Mouse (Mus musculus) hindbrain, postnatal 0 days (tissue): Measurements from ENCODE around the gene Ahdc1. TPM values are rescaled to one million over a fixed set of nuclear protein-coding genes. Genes with fewer than 3 reads are reported as not detected.

Experiments used
- ATAC-seq: fragments of 200-750 bp; cut with Nextera tagmentation; 2 replicates; pipeline ENCODE4 v1.8.0; 2017; ENCODE audit warnings: mild to moderate bottlenecking, moderate TSS enrichment, moderate library complexity
- DNase-seq: peaks from one replicate; pipeline ENCODE4 v3.0.0-alpha.2; 2015; ENCODE audit warnings: low spot score
- H3K27ac ChIP-seq: fragments of 300-500 bp; sonication (generic); 2 replicates; pipeline ENCODE4 v1.5.1; 2014; ENCODE audit warnings: mild to moderate bottlenecking
- H3K27me3 ChIP-seq: fragments of 300-500 bp; sonication (generic); 2 replicates; pipeline ENCODE4 v1.6.1; 2014; ENCODE audit warnings: low read length, mixed read lengths; ENCODE audit not compliant: insufficient read depth
- H3K36me3 ChIP-seq: fragments of 300-500 bp; sonication (generic); 2 replicates; pipeline ENCODE4 v1.6.1; 2014; ENCODE audit warnings: low read length, mixed read lengths; ENCODE audit not compliant: insufficient read depth
- H3K4me1 ChIP-seq: fragments of 300-500 bp; sonication (generic); 2 replicates; pipeline ENCODE4 v1.6.1; 2014; ENCODE audit warnings: antibody characterized with exemption, low read length, mixed read lengths; ENCODE audit not compliant: insufficient read depth
- H3K4me2 ChIP-seq: fragments of 300-500 bp; sonication (generic); 2 replicates; pipeline ENCODE4 v1.6.1; 2014; ENCODE audit warnings: low read depth, mild to moderate bottlenecking, low read length, moderate library complexity, mixed read lengths
- H3K4me3 ChIP-seq: fragments of 300-500 bp; sonication (generic); 2 replicates; pipeline ENCODE4 v1.5.1; 2014; ENCODE audit warnings: low read length
- H3K9ac ChIP-seq: fragments of 300-500 bp; sonication (generic); replicated peaks from 2 replicates; pipeline ENCODE4 v1.6.1; 2014; ENCODE audit warnings: mild to moderate bottlenecking, low read length, moderate library complexity, mixed read lengths
- H3K9me3 ChIP-seq: fragments of 300-500 bp; sonication (generic); 2 replicates; pipeline ENCODE4 v1.6.1; 2016; ENCODE audit warnings: low read length, mixed read lengths
- CTCF ChIP-seq: IDR thresholded peaks from 2 replicates; pipeline ENCODE4 v1.5.1; 2016; ENCODE audit warnings: antibody characterized with exemption, control low read depth, low read depth
- WGBS: fragments of 180-500 bp; shearing (Covaris S2); extraction: QIAGEN DNeasy Blood & Tissue Kit; methylation state at CpG from one replicate; pipeline ENCODE4 v1.1.7; 2014; 5-methylcytosine and 5-hydroxymethylcytosine counted together
- polyA plus RNA-seq: library from polyadenylated mRNA; unstranded; fragments of >200 nt; fragmentation: Nextera tagmentation; extraction: Ambion mirVana; gene quantifications from 2 replicates; pipeline ENCODE4 v1.2.1, GENCODE M21; 2015
- total RNA-seq: library from RNA; depleted of rRNA; stranded (reverse); fragments of >200 nt; gene quantifications from 2 replicates; pipeline ENCODE4 v1.2.3, GENCODE M21; 2014

The Ahdc1 gene
- total and polyA plus RNA-seq, 2 experiments from 2014 or later, result 10.8 to 106 TPM

DNA sequence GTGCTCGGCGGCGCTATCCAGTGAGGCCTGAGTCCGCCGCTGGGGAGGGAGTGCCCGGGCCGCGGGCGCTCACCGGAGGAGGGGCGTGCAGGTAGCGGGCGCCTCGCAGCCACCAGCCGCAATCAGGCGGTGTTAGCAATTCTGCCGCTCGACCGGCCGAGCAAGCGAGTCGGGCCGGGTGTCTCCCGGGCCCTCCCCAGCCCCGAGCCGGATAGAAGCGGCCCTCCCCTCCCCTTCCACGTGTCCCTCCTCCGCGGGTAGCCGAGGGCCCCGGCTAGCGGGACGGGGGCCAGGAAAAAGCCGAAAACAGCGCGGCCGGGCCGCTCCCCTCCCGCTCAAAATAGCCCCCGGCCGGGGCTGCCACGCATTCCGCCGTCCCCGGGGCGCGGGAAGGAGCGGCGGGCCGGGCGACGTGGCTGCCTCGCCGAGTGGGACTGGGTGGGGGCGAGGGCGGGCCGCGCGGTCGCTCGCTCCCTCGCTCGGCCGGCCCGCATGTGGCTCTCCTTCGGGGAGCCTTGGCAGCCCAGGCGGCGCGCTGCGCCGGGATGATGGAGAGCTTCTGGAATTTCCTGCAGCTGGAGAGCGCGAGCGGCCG is 27.6 kb downstream of the Ahdc1 start:
- H3K36me3 ChIP-seq, result no peaks in the 10 kb centered on the region
- peak; percentile 48 for ATAC-seq
- no peaks in the 10 kb centered on the region for H3K9me3 ChIP-seq
- H3K4me3 ChIP-seq, result peak overlapping the region; percentile 55
- TF ChIP-seq CTCF, result no peak
- no peaks in the 10 kb centered on the region for H3K27me3 ChIP-seq
- H3K4me1 ChIP-seq, result peaks cover 33% of the 10 kb centered on the region
- peak overlapping the region; percentile 68 for H3K9ac ChIP-seq
- H3K4me2 ChIP-seq, result peak overlapping the region; percentile 98
- DNase-seq, result peak; percentile 69
- 0% methylated on average over 58 of the region's 76 CpGs for WGBS
- peak overlapping the region; percentile 71 for H3K27ac ChIP-seq

GRCm38 (mm10) chr4:133039116-133039819 is 28.2 kb downstream of the Ahdc1 start:
- Histone ChIP-seq H3K27me3 (no peaks in the 10 kb centered on the region), H3K9me3 (no peaks in the 10 kb centered on the region), H3K4me1 (peaks cover 39% of the 10 kb centered on the region), H3K4me2 (peak overlapping the region; percentile 98), H3K9ac (peak overlapping the region; percentile 68), H3K27ac (peak overlapping the region; percentile 71), H3K4me3 (peak overlapping the region; percentile 55), H3K36me3 (no peaks in the 10 kb centered on the region)
- no peak for ATAC-seq
- TF ChIP-seq CTCF, result no peak
- no peak for DNase-seq
- 3% methylated on average over 34 of the region's 77 CpGs for WGBS

DNA sequence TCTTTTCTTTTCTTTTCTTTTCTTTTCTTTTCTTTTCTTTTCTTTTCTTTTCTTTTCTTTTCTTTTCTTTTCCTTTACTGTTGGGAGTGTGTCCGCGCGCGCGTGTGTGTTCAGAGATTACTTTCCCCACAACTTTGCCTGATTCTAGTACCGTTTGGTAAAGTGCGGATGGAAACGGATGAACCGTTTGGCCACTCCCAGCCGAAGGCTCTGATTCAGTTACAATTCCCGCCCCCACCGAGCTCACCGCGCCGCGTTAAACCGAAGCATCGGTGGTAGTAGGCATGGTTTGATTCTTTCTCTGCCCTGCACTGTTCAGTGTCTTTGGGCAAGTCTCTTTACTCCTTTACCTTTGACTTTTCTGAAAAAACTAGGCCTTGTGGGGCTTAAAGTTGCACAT is 28.8 kb downstream of the Ahdc1 start:
- Histone ChIP-seq H3K27me3 (no peaks in the 10 kb centered on the region), H3K9me3 (no peaks in the 10 kb centered on the region), H3K9ac (0 out of 2 replicates have a peak overlapping the region, but pooled peaks have one; percentile 68), H3K36me3 (no peaks in the 10 kb centered on the region), H3K4me3 (peak overlapping the region; percentile 55; the same call in 1 of the 2 replicates), H3K27ac (no peak overlapping the region), H3K4me2 (peak overlapping the region; percentile 98), H3K4me1 (peaks cover 45% of the 10 kb centered on the region)
- 21% methylated on average over 18 of the region's 18 CpGs for WGBS
- ATAC-seq (no peak), DNase-seq (no peak)
- no peak for TF ChIP-seq CTCF

GRCm38 (mm10) chr4:133040241-133040904 is 29.3 kb downstream of the Ahdc1 start:
- H3K9ac ChIP-seq, result no peak overlapping the region
- no peak for TF ChIP-seq CTCF
- WGBS, result 45% methylated on average over 14 of the region's 14 CpGs
- DNase-seq (no peak), ATAC-seq (no peak)
- H3K27ac ChIP-seq, result no peak overlapping the region
- H3K4me1 ChIP-seq, result peaks cover 47% of the 10 kb centered on the region
- H3K4me2 ChIP-seq, result peak overlapping the region; percentile 98
- no peaks in the 10 kb centered on the region for H3K27me3 ChIP-seq
- 0 out of 2 replicates have a peak overlapping the region, but pooled peaks have one; percentile 1 for H3K4me3 ChIP-seq
- no peaks in the 10 kb centered on the region for H3K36me3 ChIP-seq
- no peaks in the 10 kb centered on the region for H3K9me3 ChIP-seq

- TF ChIP-seq CTCF, result no peak
- H3K27me3 ChIP-seq, result no peaks in the 10 kb centered on the region
- peak overlapping the region; percentile 84 for H3K27ac ChIP-seq
- WGBS, result 26% methylated on average over 4 of the region's 4 CpGs
- H3K4me1 ChIP-seq, result peaks cover 65% of the 10 kb centered on the region
- no peaks in the 10 kb centered on the region for H3K36me3 ChIP-seq
- no peaks in the 10 kb centered on the region for H3K9me3 ChIP-seq
- DNase-seq, result no peak
- no peak overlapping the region for H3K4me3 ChIP-seq
- peak overlapping the region; percentile 52 for H3K4me2 ChIP-seq
- peak overlapping the region; percentile 2 for H3K9ac ChIP-seq
- no peak for ATAC-seq
These were observed 31.2 kb downstream of the Ahdc1 start for GRCm38 (mm10) chr4:133042244-133042643.

DNA sequence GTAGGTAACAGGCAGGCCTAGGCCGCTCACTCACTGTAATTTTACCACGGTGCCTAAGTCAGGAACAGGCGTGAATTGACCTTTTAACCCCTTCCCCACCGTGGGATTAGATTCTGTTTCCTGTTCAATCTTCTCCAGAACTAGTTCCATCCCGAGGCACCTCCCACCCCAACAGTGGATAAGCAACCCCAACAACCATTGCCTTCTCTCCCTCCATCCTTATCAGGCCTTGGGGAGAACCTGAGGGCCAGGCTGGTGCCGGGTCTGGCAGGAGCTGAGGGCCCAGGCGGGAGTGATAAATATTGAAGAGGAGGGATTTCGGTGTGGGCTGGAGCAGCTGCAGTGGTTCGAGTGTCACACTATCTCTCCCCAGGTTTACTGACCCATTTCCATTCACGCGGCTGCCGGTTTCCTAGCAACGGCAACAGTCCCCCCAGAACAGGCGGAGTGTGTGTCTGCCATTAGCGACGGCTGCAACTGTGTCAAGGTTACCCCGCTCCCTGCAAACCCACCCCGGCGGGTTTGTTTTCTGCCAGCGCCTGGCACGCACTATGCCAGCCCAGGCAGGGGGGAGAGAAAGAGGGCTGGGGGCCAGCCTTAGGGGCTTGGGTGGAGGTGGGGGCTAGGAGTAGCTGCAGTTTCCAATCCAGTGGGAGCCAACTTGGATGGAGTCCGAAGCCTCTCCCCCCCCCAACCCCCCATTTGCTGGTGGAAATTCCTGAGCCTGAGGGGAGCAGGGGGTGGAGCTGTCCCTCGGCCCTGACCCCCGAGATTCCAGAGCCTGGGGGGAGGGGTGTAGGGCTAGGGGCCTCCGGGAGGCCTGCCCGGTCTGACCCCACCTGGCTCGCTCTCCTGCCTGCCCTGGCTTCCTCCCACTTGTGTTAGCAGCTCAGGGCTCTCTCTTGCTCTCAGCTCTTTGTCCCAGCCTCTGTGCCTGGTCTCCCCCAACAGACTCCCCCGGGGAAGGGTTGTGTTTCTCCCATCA is 31.9 kb downstream of the Ahdc1 start:
- peak overlapping the region; percentile 84 for H3K27ac ChIP-seq
- peaks cover 72% of the 10 kb centered on the region for H3K4me1 ChIP-seq
- H3K4me3 ChIP-seq, result no peak overlapping the region
- H3K4me2 ChIP-seq, result peak overlapping the region; percentile 52
- H3K36me3 ChIP-seq, result no peaks in the 10 kb centered on the region
- no peaks in the 10 kb centered on the region for H3K27me3 ChIP-seq
- ATAC-seq (peak; percentile 81), DNase-seq (peak; percentile 91)
- WGBS, result 6% methylated on average over 28 of the region's 28 CpGs
- no peaks in the 10 kb centered on the region for H3K9me3 ChIP-seq
- H3K9ac ChIP-seq, result peak overlapping the region; percentile 39
- no peak for TF ChIP-seq CTCF
